In the genomic region with DNA sequence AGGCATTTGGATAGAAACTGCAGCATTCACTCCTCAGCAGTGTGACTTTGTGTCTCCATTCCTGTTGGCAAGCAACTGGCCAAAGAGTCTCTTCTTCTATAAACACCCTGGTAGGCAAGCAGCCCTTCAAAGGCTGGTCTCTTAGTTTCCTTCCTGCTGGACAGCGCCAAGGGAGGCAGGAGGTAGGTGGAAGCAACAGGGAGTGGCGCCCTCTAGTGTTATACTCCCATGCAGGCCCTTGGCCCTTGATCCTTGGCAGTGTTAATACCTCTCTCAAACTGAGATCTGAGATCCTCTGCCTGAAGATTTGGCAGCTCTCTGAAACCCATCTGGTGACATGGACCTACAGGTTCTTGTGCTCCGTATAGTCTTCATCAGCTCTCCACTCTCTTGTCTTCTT, we compare ENCODE assay signal across 9 mouse cellular contexts. TPM values are rescaled to one million over a fixed set of nuclear protein-coding genes. Genes with fewer than 3 reads are reported as not detected.
A peak's percentile ranks its signal among the peaks of the same experiment; 100 is the strongest.
DNase-seq lines count a peak whose midpoint lies in the region; ATAC-seq and TF ChIP-seq lines count a peak whose summit lies in the region.
"Had no signal": no experiment of that assay in that cellular context is flagged by ENCODE, and none has a peak within 500 bp of the region (broad histone marks: within the 10 kb centered on the region; RNA-seq: fewer than 3 reads in every experiment).

No protein-coding gene starts in this region.

- H3K9ac ChIP-seq in heart, embryonic 16.5 days (ENCODE audit: low read length), result no peak overlapping the region
- H3K9ac ChIP-seq: lung, embryonic 15.5 days had no signal

- H3K27me3 ChIP-seq in heart, embryonic 16.5 days (ENCODE audit: control insufficient read depth, insufficient read depth, low read length), result no peaks in the 10 kb centered on the region
- no peaks in the 10 kb centered on the region for H3K27me3 ChIP-seq in myocyte (ENCODE audit: control insufficient read depth, insufficient read depth, insufficient read length)
- H3K27me3 ChIP-seq: lung, embryonic 15.5 days had no signal

- H3K27ac ChIP-seq in heart, embryonic 16.5 days (ENCODE audit: low read length), result no peak overlapping the region
- H3K27ac ChIP-seq: lung, embryonic 15.5 days had no signal

- no peaks in the 10 kb centered on the region for H3K79me2 ChIP-seq in myocyte (ENCODE audit: control insufficient read depth, insufficient read depth)

- no peaks in the 10 kb centered on the region for H3K36me3 ChIP-seq in heart, embryonic 16.5 days (ENCODE audit: control insufficient read depth, insufficient read depth)
- H3K36me3 ChIP-seq in myocyte (ENCODE audit: control insufficient read depth, insufficient read depth), result no peaks in the 10 kb centered on the region
- H3K36me3 ChIP-seq: lung, embryonic 15.5 days had no signal

- H3K9me3 ChIP-seq in heart, embryonic 16.5 days (replicated peaks; ENCODE audit: control insufficient read depth, low read length), result no peaks in the 10 kb centered on the region
- H3K9me3 ChIP-seq: lung, embryonic 15.5 days had no signal

- no peak overlapping the region for H3K4me2 ChIP-seq in heart, embryonic 16.5 days (ENCODE audit: low read depth, low read length)
- H3K4me2 ChIP-seq in myocyte (ENCODE audit: low read depth), result no peak overlapping the region
- H3K4me2 ChIP-seq: lung, embryonic 15.5 days had no signal

- no peak overlapping the region for H3K4me3 ChIP-seq in heart, embryonic 16.5 days (ENCODE audit: low read length)
- no peak overlapping the region for H3K4me3 ChIP-seq in myocyte
- H3K4me3 ChIP-seq: lung, embryonic 15.5 days had no signal

- H3ac ChIP-seq in myocyte (ENCODE audit: control insufficient read depth, insufficient read length), result no peak overlapping the region

- DNase-seq in cerebellum, adult 18-20 months, result peak; percentile 4 to 6
- DNase-seq in cerebellum, adult 11 months, result no peak
- DNase-seq in layer of hippocampus, postnatal 10 days (ENCODE audit: low spot score in 2 of 2), result peak; percentile 38 to 47
- no peak for DNase-seq in layer of hippocampus, postnatal 14 days (ENCODE audit: low spot score in 2 of 2)
- peak; percentile 22 for DNase-seq in adipocyte (ENCODE audit: low spot score)
- DNase-seq in spleen, postnatal 36 days (ENCODE audit: low spot score in 2 of 2), result no peak

- WGBS in heart, embryonic 16.5 days, result 15% methylated on average over 3 of the region's 3 CpGs

- no peaks in the 10 kb centered on the region for H3K4me1 ChIP-seq in heart, embryonic 16.5 days (ENCODE audit: control insufficient read depth, insufficient read depth, low read length)
- H3K4me1 ChIP-seq: lung, embryonic 15.5 days had no signal

- no peak for TF ChIP-seq POLR2A in myocyte (IDR thresholded peaks at IDR 0.05; ENCODE audit: insufficient read length, low read depth)

- 0 out of 2 replicates have a peak, but pooled peaks have one; percentile 28 for ATAC-seq in heart, embryonic 16.5 days (replicated peaks; ENCODE audit: extremely low read depth, insufficient read depth, low FRiP score)

TF ChIP-seq in myocyte, 11 proteins besides CTCF, POLR2A, EP300 and RAD21:
- no peak for TF ChIP-seq CEBPB (IDR thresholded peaks at IDR 0.05; ENCODE audit: insufficient read depth, poor library complexity, severe bottlenecking)
- peak; percentile 62 for TF ChIP-seq REST (IDR thresholded peaks at IDR 0.05; ENCODE audit: insufficient read depth, insufficient read length)
- TF ChIP-seq E2F4 (IDR thresholded peaks at IDR 0.05; ENCODE audit: insufficient read depth), result no peak
- no peak for TF ChIP-seq MYOD1 (IDR thresholded peaks at IDR 0.05; ENCODE audit: control insufficient read depth in 1 of 3, insufficient read length in 2 of 3, low read depth in 2 of 3)
- TF ChIP-seq MYOG (IDR thresholded peaks at IDR 0.05; ENCODE audit: control insufficient read depth in 1 of 3, insufficient read depth in 1 of 3, insufficient read length in 2 of 3, low read depth in 2 of 3), result no peak
- TF ChIP-seq USF1 (IDR thresholded peaks at IDR 0.05; ENCODE audit: low read depth), result no peak
- no peak for TF ChIP-seq SRF (IDR thresholded peaks at IDR 0.05; ENCODE audit: control insufficient read depth, insufficient read length, low read depth)

RNA-seq across cellular contexts. Expression of a gene that starts 51.3 kb away (rescaled TPM):
- total RNA-seq in layer of hippocampus, postnatal 10 days (2021), result 100 to 1,000 TPM; 363 to 385 TPM
- 100 to 1,000 TPM; 318 to 348 TPM for total RNA-seq in layer of hippocampus, postnatal 14 days (2021)
- polyA plus RNA-seq in heart, embryonic 16.5 days (2015; fragmentation: Nextera tagmentation; extraction: Ambion mirVana), result 3.8 and 6.1 TPM in 2 replicates
- polyA plus RNA-seq in myocyte (2012; fragmentation: generic; extraction: Trizol), result not detected

Comparison
In these comparisons a context has a peak if more than half of its experiments do, and no peak if none do; other contexts are left out.
1. DNase-seq: peak in cerebellum, adult 18-20 months (2 of 2), layer of hippocampus, postnatal 10 days (2 of 2) and adipocyte (single experiment); none in cerebellum, adult 11 months (single experiment), layer of hippocampus, postnatal 14 days (0 of 2) and spleen, postnatal 36 days (0 of 2).